Mouse (Mus musculus) lung, postnatal 0 days (tissue): Measurements from ENCODE around the gene Dzip1.

ENCODE experiments used
- CTCF ChIP-seq: IDR thresholded peaks from 2 replicates; pipeline ENCODE4 v1.5.1; 2016; ENCODE audit warnings: antibody characterized with exemption, mild to moderate bottlenecking
- EP300 ChIP-seq: IDR thresholded peaks from 2 replicates; pipeline ENCODE4 v1.6.1; 2016; ENCODE audit warnings: antibody characterized with exemption, mild to moderate bottlenecking, control low read depth

- TF ChIP-seq CTCF (peak; percentile 27), EP300 (no peak)
These were observed 93.7 kb downstream of the Dzip1 start for GRCm38 (mm10) chr14:118831597-118831996.
